Mouse (Mus musculus) lung, postnatal 0 days (tissue): ENCODE results near the gene Nudc. TPM values are rescaled to one million over a fixed set of nuclear protein-coding genes. Genes with fewer than 3 reads are reported as not detected.

ENCODE experiments used
- ATAC-seq: fragments of 200-750 bp; cut with Nextera tagmentation; 2 replicates; pipeline ENCODE4 v1.8.0; 2017; ENCODE audit warnings: moderate library complexity
- DNase-seq: peaks from one replicate; pipeline ENCODE4 v3.0.0-alpha.2; 2016; ENCODE audit warnings: low spot score
- H3K27ac ChIP-seq: fragments of 300-500 bp; sonication (generic); 2 replicates; pipeline ENCODE4 v1.5.1; 2014; ENCODE audit warnings: antibody characterized with exemption, mild to moderate bottlenecking, low read length, mixed read lengths
- H3K27me3 ChIP-seq: fragments of 300-500 bp; sonication (generic); replicated peaks from 2 replicates; pipeline ENCODE4 v1.6.1; 2014; ENCODE audit warnings: low read length, mixed read lengths; ENCODE audit not compliant: insufficient read depth
- H3K36me3 ChIP-seq: fragments of 300-500 bp; sonication (generic); 2 replicates; pipeline ENCODE4 v1.6.1; 2014; ENCODE audit warnings: low read length, mixed read lengths; ENCODE audit not compliant: insufficient read depth
- H3K4me1 ChIP-seq: fragments of 300-500 bp; sonication (generic); 2 replicates; pipeline ENCODE4 v1.6.1; 2014; ENCODE audit warnings: antibody characterized with exemption, low read depth, low read length, mixed read lengths; ENCODE audit not compliant: insufficient read depth
- H3K4me2 ChIP-seq: fragments of 300-500 bp; sonication (generic); replicated peaks from 2 replicates; pipeline ENCODE4 v1.6.1; 2014; ENCODE audit warnings: low read depth, mild to moderate bottlenecking, low read length, moderate library complexity, mixed read lengths
- H3K4me3 ChIP-seq: fragments of 300-500 bp; sonication (generic); 2 replicates; pipeline ENCODE4 v1.5.1; 2014; ENCODE audit warnings: low read depth, low read length
- H3K9ac ChIP-seq: fragments of 300-500 bp; sonication (generic); replicated peaks from 2 replicates; pipeline ENCODE4 v1.6.1; 2014; ENCODE audit warnings: low read depth, mild to moderate bottlenecking
- H3K9me3 ChIP-seq: fragments of 300-500 bp; sonication (generic); 2 replicates; pipeline ENCODE4 v1.6.1; 2016; ENCODE audit warnings: low read length, mixed read lengths
- CTCF ChIP-seq: IDR thresholded peaks from 2 replicates; pipeline ENCODE4 v1.5.1; 2016; ENCODE audit warnings: antibody characterized with exemption, mild to moderate bottlenecking
- EP300 ChIP-seq: IDR thresholded peaks from 2 replicates; pipeline ENCODE4 v1.6.1; 2016; ENCODE audit warnings: antibody characterized with exemption, mild to moderate bottlenecking, control low read depth
- WGBS: fragments of 180-500 bp; shearing (Covaris S2); extraction: QIAGEN DNeasy Blood & Tissue Kit; methylation state at CpG from one replicate; pipeline ENCODE4 v1.1.7; 2014; 5-methylcytosine and 5-hydroxymethylcytosine counted together
- polyA plus RNA-seq: library from polyadenylated mRNA; unstranded; fragments of >200 nt; fragmentation: Nextera tagmentation; extraction: Ambion mirVana; gene quantifications from 2 replicates; pipeline ENCODE4 v1.2.1, GENCODE M21; 2015

The Nudc gene
- polyA plus RNA-seq, 1 experiment from 2014 or later, result 130 TPM

DNA sequence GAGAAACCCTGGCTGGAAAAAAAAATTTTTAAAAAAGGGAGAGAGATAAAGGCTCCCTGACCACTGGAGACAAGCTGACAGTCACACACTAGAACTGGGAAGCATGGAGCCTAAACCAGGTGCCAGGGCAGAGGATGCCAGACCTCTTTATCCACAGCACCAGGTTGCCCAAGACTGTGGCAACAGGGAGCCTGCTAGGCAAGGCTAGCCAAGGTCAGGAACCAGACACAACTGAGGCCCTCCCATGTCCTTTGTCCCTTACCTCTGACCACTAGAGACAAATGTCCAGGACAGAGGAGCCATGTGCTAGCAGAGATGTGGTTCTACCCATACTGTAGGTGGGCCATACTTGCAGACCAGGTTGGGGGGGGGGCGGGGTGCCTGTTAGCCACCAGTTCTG, 6.2 kb upstream of the Nudc start:
- Histone ChIP-seq H3K4me2 (no peak overlapping the region), H3K36me3 (no peaks in the 10 kb centered on the region), H3K27ac (no peak overlapping the region), H3K9me3 (no peaks in the 10 kb centered on the region), H3K9ac (no peak overlapping the region), H3K4me3 (no peak overlapping the region), H3K4me1 (no peaks in the 10 kb centered on the region), H3K27me3 (no peaks in the 10 kb centered on the region)
- TF ChIP-seq EP300, result no peak
- TF ChIP-seq CTCF, result no peak
- DNase-seq, result no peak
- WGBS, result 68% methylated on average over 1 of the region's 1 CpGs
- no peak for ATAC-seq

DNA sequence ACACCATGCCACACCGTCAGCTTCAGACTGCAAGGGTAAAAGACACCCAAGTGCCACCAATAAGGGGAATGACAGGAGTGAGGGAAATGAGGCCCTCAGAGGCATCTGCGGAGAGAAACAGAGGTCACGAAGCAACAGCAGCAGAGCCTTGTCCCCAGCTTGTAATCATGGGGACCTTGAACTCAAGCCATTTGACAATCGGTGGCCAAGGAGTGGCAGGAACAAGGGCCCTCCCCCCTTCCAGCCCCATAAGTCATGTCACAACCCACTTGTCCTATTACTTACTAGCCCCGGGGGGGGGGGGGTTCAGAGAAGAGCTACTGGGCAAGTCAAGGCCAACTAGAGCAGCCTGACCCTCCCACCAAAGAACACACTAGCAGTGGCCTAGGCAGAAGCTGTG, 9.1 kb downstream of the Nudc start:
- Histone ChIP-seq H3K4me1 (no peaks in the 10 kb centered on the region), H3K4me3 (no peak overlapping the region), H3K27me3 (no peaks in the 10 kb centered on the region), H3K9me3 (no peaks in the 10 kb centered on the region), H3K9ac (no peak overlapping the region), H3K27ac (no peak overlapping the region), H3K4me2 (no peak overlapping the region), H3K36me3 (peaks cover 24% of the 10 kb centered on the region)
- 90% methylated on average over 4 of the region's 5 CpGs for WGBS
- DNase-seq, result no peak
- ATAC-seq, result no peak
- TF ChIP-seq CTCF, result no peak
- TF ChIP-seq EP300, result no peak

DNA sequence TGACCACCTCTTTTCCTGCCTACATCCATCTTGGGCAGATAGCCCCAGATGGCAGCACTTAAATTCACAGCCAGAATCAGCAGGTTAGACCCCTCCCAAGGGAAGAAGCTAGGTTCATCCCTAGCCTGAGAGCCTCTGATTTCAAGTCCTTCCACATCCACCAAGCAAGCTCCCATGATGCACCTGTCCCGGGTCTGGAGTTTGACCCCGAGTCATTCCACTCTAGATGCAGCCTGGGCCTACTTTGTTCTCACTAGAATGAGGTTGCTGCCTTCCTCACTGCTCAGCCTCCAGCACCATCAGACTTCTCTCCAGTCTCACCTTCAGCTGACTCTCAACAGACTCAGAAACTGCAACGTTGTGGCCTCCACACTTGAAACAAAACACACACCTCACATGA, 9.7 kb downstream of the Nudc start:
- Histone ChIP-seq H3K4me2 (no peak overlapping the region), H3K27ac (no peak overlapping the region), H3K4me3 (no peak overlapping the region), H3K36me3 (peaks cover 24% of the 10 kb centered on the region), H3K27me3 (no peaks in the 10 kb centered on the region), H3K4me1 (no peaks in the 10 kb centered on the region), H3K9ac (no peak overlapping the region), H3K9me3 (no peaks in the 10 kb centered on the region)
- whole genome bisulfite sequencing, result 82% methylated on average over 3 of the region's 3 CpGs
- TF ChIP-seq CTCF, result no peak
- TF ChIP-seq EP300, result no peak
- ATAC-seq, result no peak
- no peak for DNase-seq

DNA sequence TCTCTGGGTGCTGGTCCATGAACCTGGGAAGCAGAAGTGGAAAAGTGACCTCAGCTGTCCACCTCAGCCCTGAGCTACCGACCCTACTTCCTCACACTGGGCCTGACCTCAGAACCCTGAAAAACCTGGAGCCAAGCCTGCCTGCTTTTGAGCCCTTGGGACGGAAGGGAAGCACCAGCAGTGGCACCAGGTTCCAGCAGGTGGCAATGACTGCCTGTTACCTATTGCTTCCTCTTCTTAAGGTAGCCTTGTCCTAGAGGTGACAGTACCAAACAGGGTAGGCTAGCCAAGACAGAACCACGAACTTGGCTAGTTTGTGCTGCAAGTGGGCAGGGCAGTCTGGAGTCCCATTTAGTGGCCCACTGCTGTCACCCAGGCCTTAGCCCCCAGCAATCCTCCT, 13.0 kb downstream of the Nudc start:
- Histone ChIP-seq H3K4me2 (no peak overlapping the region), H3K4me3 (no peak overlapping the region), H3K36me3 (peaks cover 28% of the 10 kb centered on the region), H3K9me3 (no peaks in the 10 kb centered on the region), H3K27me3 (no peaks in the 10 kb centered on the region), H3K9ac (no peak overlapping the region), H3K4me1 (no peaks in the 10 kb centered on the region), H3K27ac (no peak overlapping the region)
- 63% methylated on average over 3 of the region's 3 CpGs for WGBS
- TF ChIP-seq CTCF (no peak), EP300 (no peak)
- ATAC-seq (no peak), DNase-seq (no peak)

DNA sequence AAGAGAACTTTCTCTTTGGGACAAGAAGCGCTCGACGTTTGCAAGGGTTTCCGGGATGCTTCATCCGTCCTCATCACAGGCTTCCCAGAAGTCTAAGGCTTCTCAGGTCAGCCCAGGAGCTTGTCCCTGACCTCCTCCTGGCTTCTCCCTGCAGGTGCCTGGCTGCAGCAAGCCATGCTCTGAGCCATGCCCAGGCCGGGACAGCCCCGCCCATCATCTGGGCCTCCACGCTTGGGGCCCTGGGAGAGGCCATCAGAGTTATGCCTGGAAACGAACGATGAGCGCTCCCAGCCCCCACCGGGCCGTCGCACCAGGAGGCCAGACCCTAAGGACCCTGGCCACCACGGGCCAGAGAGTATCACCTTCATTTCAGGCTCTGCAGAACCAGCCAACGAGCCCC, 18.0 kb downstream of the Nudc start:
- WGBS, result 59% methylated on average over 16 of the region's 16 CpGs
- Histone ChIP-seq H3K4me3 (no peak overlapping the region), H3K9ac (no peak overlapping the region), H3K4me2 (no peak overlapping the region), H3K36me3 (peaks cover 14% of the 10 kb centered on the region), H3K9me3 (no peaks in the 10 kb centered on the region), H3K27ac (no peak overlapping the region), H3K4me1 (no peaks in the 10 kb centered on the region), H3K27me3 (no peaks in the 10 kb centered on the region)
- DNase-seq (no peak), ATAC-seq (no peak)
- TF ChIP-seq CTCF, result no peak
- no peak for TF ChIP-seq EP300

DNA sequence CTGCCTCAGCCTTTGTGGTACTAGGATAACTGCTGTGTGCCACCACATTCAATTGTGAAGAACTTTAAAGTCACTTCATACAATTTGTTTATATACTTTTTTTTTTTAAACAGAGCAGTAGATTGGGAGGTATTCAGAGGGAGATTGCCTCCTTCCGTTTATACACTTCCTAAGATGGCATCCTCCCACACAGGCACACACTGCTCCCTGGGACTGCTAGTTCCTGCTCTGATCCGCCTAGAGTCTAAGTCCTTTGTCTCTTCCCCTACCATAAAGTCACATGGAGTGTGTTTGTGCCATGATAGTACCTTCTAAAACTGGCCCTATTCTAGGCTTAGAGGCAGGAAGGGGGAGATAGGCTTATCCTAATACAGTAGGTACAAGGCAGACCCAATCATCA, 24.3 kb downstream of the Nudc start:
- no peaks in the 10 kb centered on the region for H3K36me3 ChIP-seq
- no peak for DNase-seq
- H3K27me3 ChIP-seq, result peaks cover 12% of the 10 kb centered on the region

DNA sequence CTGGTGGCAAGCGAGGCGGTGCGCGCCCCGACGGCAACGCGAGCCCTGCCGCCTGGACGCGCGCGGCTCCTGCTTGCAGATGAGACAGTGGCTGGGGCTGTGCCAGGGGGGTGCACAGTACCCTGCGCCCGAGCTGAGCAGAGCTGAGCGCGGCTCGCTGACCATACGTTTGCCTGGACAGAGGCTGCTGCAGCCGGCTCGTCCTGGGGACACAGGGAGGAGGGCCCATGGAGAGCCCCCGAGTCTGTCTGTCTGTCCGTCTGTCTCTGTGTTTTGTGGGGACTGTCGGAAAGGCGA, 26.5 kb downstream of the Nudc start:
- peak overlapping the region; percentile 60 for H3K9ac ChIP-seq
- no peak; the same call in 1 of the 2 replicates for ATAC-seq
- H3K4me1 ChIP-seq, result no peaks in the 10 kb centered on the region
- H3K27me3 ChIP-seq, result peaks cover 12% of the 10 kb centered on the region
- H3K36me3 ChIP-seq, result no peaks in the 10 kb centered on the region
- DNase-seq, result peak; percentile 37
- H3K4me2 ChIP-seq, result peak overlapping the region; percentile 48
- peak overlapping the region; percentile 73 for H3K27ac ChIP-seq
- H3K4me3 ChIP-seq, result peak overlapping the region; percentile 54
- no peak for TF ChIP-seq CTCF
- no peak for TF ChIP-seq EP300
- H3K9me3 ChIP-seq, result no peaks in the 10 kb centered on the region
- 4% methylated on average over 25 of the region's 25 CpGs for WGBS

More for the DNA sequence above, 24.3 kb downstream of the Nudc start:
- Histone ChIP-seq H3K4me2 (no peak overlapping the region), H3K4me1 (no peaks in the 10 kb centered on the region), H3K9ac (no peak overlapping the region), H3K27ac (no peak overlapping the region), H3K4me3 (no peak overlapping the region), H3K9me3 (no peaks in the 10 kb centered on the region)
- WGBS, result 28% methylated on average over 2 of the region's 2 CpGs
- ATAC-seq, result no peak
- TF ChIP-seq CTCF (no peak), EP300 (no peak)
